Mouse (Mus musculus) heart, postnatal 0 days (tissue): Measurements from ENCODE around the gene Tgfb1. TPM values are rescaled to one million over a fixed set of nuclear protein-coding genes. Genes with fewer than 3 reads are reported as not detected.

Source experiments
- ATAC-seq: fragments of 200-750 bp; cut with Nextera tagmentation; 2 replicates; pipeline ENCODE4 v1.8.0; 2017; ENCODE audit warnings: low read depth, moderate number of reproducible peaks, moderate library complexity; ENCODE audit not compliant: insufficient read depth
- DNase-seq: peaks from one replicate; pipeline ENCODE4 v3.0.0-alpha.2; 2016; ENCODE audit warnings: low spot score
- H3K27ac ChIP-seq: fragments of 300-500 bp; sonication (generic); 2 replicates; pipeline ENCODE4 v1.5.1; 2014; ENCODE audit warnings: low read depth, mild to moderate bottlenecking
- H3K27me3 ChIP-seq: fragments of 300-500 bp; sonication (generic); 2 replicates; pipeline ENCODE4 v1.6.1; 2014; ENCODE audit warnings: low read length, mixed read lengths; ENCODE audit not compliant: control insufficient read depth, insufficient read depth
- H3K36me3 ChIP-seq: fragments of 300-500 bp; sonication (generic); replicated peaks from 2 replicates; pipeline ENCODE4 v1.6.1; 2014; ENCODE audit warnings: low read length, mixed read lengths; ENCODE audit not compliant: control insufficient read depth, insufficient read depth
- H3K4me1 ChIP-seq: fragments of 300-500 bp; sonication (generic); 2 replicates; pipeline ENCODE4 v1.6.1; 2014; ENCODE audit warnings: antibody characterized with exemption; ENCODE audit not compliant: control insufficient read depth, insufficient read depth
- H3K4me2 ChIP-seq: fragments of 300-500 bp; sonication (generic); 2 replicates; pipeline ENCODE4 v1.6.1; 2014; ENCODE audit warnings: low read depth, mild to moderate bottlenecking, low read length, moderate library complexity
- H3K4me3 ChIP-seq: fragments of 300-500 bp; sonication (generic); 2 replicates; pipeline ENCODE4 v1.5.1; 2014; ENCODE audit warnings: low read depth, low read length
- H3K9ac ChIP-seq: fragments of 300-500 bp; sonication (generic); replicated peaks from 2 replicates; pipeline ENCODE4 v1.6.1; 2014; ENCODE audit warnings: low read depth, low read length, mixed read lengths
- H3K9me3 ChIP-seq: fragments of 300-500 bp; sonication (generic); replicated peaks from 2 replicates; pipeline ENCODE4 v1.6.1; 2016; ENCODE audit warnings: low read length; ENCODE audit not compliant: control insufficient read depth
- CTCF ChIP-seq: IDR thresholded peaks from 2 replicates; pipeline ENCODE4 v1.5.1; 2016; ENCODE audit warnings: antibody characterized with exemption, control low read depth, low read depth
- EP300 ChIP-seq: IDR thresholded peaks from 2 replicates; pipeline ENCODE4 v1.6.1; 2016; ENCODE audit warnings: antibody characterized with exemption, low read depth
- WGBS: fragments of 180-500 bp; shearing (Covaris S2); extraction: QIAGEN DNeasy Blood & Tissue Kit; methylation state at CpG from one replicate; pipeline ENCODE4 v1.1.7; 2014; 5-methylcytosine and 5-hydroxymethylcytosine counted together
- polyA plus RNA-seq: library from polyadenylated mRNA; unstranded; fragments of >200 nt; fragmentation: Nextera tagmentation; extraction: Ambion mirVana; gene quantifications from 2 replicates; pipeline ENCODE4 v1.2.1, GENCODE M21; 2015
- total RNA-seq: library from RNA; depleted of rRNA; stranded (reverse); fragments of >200 nt; gene quantifications from 2 replicates; pipeline ENCODE4 v1.2.3, GENCODE M21; 2014; ENCODE audit warnings: low replicate concordance

The Tgfb1 gene
- total and polyA plus RNA-seq, 2 experiments from 2014 or later: 2.6 to 10.7 TPM

GRCm38 (mm10) chr7:25706578-25707170 is 19.9 kb downstream of the Tgfb1 start:
- WGBS: 54% methylated on average over 7 of the region's 7 CpGs
- DNase-seq (no peak), ATAC-seq (no peak)
- TF ChIP-seq CTCF (no peak), EP300 (no peak; the same call in 1 of the 2 replicates)
- Histone ChIP-seq H3K36me3 (peaks cover 9% of the 10 kb centered on the region; the same call in 1 of the 2 replicates), H3K27ac (peak overlapping the region; percentile 81), H3K4me2 (no peak overlapping the region), H3K27me3 (no peaks in the 10 kb centered on the region), H3K4me1 (peaks cover 61% of the 10 kb centered on the region), H3K9me3 (peaks cover 5% of the 10 kb centered on the region; the same call in 1 of the 2 replicates), H3K9ac (no peak overlapping the region), H3K4me3 (no peak overlapping the region)

DNA sequence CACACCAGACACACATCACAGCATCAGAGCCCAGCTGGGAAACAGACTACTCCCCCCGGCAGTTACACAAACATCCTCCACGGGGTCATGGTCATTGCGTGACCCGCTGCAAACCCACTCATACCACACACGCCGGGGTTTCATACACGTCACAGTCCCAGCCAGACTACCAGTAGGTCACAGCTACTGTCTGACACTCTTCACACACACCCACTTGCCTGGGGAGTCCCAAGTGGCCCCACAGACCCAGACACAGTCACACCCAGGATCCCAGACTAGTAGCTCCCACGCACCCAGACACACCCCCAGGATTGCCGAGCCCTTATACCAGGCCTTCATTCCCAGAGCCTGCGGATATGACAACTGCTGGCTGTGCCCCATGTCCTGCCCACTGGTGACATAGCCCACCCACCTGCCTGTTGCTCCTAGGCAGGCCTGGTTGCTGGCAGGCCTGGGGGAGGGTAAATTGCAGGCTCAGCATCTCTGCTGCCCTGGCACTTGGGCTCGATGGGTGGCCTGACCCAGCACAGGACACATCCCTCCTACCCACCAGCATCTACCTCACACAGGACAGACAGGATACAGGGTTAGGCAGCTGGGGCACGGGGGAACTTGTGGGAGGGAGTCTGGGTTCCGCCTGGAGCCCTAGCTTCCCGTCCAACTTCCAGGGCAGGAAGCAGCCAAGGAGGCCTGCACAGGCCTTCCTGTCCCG is 20.9 kb downstream of the Tgfb1 start:
- H3K4me2 ChIP-seq: peak overlapping the region; percentile 16; the same call in 1 of the 2 replicates
- TF ChIP-seq EP300: peak; percentile 8; the same call in 1 of the 2 replicates
- TF ChIP-seq CTCF: no peak
- H3K27me3 ChIP-seq: no peaks in the 10 kb centered on the region
- WGBS: 40% methylated on average over 15 of the region's 15 CpGs
- ATAC-seq (peak; percentile 63), DNase-seq (no peak)
- peaks cover 12% of the 10 kb centered on the region for H3K36me3 ChIP-seq
- no peak overlapping the region for H3K9ac ChIP-seq
- peak overlapping the region; percentile 81 for H3K27ac ChIP-seq
- H3K4me1 ChIP-seq: peaks cover 66% of the 10 kb centered on the region
- no peak overlapping the region for H3K4me3 ChIP-seq
- no peaks in the 10 kb centered on the region for H3K9me3 ChIP-seq

DNA sequence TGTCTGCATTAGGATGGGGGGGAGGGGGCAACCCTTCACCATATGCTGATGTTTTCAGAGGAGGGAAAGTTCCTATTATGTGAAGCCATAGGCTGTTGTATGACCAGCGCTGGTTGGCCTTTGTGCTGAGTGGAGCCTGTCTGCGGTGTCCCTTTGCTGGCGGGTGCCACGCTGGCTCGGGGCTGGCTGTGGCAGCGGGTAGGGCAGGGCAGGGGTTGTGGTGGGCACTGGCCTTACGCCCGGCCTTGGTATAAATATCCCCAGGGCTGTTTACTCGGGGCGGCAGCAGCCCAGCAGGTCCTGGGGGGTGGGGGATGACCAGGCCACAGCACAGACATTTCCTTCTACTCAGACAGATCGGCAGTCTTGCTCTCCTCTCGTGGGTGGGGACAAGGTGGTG is 23.2 kb downstream of the Tgfb1 start:
- Histone ChIP-seq H3K4me2 (peak overlapping the region; percentile 30), H3K4me3 (no peak overlapping the region), H3K4me1 (peaks cover 50% of the 10 kb centered on the region), H3K27ac (peak overlapping the region; percentile 81), H3K27me3 (no peaks in the 10 kb centered on the region), H3K9ac (peak overlapping the region; percentile 30; the same call in 1 of the 2 replicates), H3K9me3 (no peaks in the 10 kb centered on the region), H3K36me3 (peaks cover 34% of the 10 kb centered on the region)
- ATAC-seq (peak; percentile 33), DNase-seq (no peak)
- TF ChIP-seq EP300 (no peak), CTCF (no peak)
- 7% methylated on average over 12 of the region's 12 CpGs for WGBS

DNA sequence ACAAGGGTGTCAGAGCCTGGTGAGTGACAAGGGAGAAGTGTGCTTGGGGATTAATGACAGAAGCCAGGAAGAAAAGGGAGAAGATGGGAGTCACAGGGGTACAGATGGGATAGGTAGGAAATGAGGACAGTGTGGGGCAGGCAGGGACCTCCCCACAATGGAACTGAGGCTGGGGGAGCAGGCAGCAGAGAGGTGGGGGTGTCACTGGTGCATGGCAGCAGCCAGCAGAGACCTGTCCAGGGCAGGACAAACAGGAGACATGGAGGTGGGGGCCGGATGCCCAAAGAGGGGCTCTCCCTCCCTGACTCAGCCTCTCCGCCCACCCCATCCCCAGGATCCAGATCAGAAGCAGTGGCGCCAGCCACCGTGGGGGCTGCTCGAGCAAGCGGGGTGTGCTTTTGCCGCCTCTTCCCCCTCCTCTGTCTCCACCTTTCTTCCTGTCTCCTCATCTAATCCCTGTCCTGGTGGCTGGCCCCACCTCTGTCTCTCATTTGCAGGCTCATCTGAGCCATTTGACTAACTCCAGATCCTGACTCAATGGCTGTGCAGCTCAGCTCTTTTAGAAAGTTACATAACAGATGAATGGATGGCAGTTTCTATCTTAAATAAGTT is 23.8 kb downstream of the Tgfb1 start:
- TF ChIP-seq CTCF (no peak), EP300 (no peak)
- peaks cover 44% of the 10 kb centered on the region for H3K4me1 ChIP-seq
- DNase-seq: no peak
- no peaks in the 10 kb centered on the region for H3K27me3 ChIP-seq
- WGBS: 14% methylated on average over 7 of the region's 7 CpGs
- no peak overlapping the region for H3K4me3 ChIP-seq
- peak; percentile 5; the same call in 1 of the 2 replicates for ATAC-seq
- H3K36me3 ChIP-seq: peaks cover 41% of the 10 kb centered on the region
- no peaks in the 10 kb centered on the region for H3K9me3 ChIP-seq
- peak overlapping the region; percentile 30 for H3K4me2 ChIP-seq
- peak overlapping the region; percentile 30; the same call in 1 of the 2 replicates for H3K9ac ChIP-seq
- peak overlapping the region; percentile 81; the same call in 1 of the 2 replicates for H3K27ac ChIP-seq

DNA sequence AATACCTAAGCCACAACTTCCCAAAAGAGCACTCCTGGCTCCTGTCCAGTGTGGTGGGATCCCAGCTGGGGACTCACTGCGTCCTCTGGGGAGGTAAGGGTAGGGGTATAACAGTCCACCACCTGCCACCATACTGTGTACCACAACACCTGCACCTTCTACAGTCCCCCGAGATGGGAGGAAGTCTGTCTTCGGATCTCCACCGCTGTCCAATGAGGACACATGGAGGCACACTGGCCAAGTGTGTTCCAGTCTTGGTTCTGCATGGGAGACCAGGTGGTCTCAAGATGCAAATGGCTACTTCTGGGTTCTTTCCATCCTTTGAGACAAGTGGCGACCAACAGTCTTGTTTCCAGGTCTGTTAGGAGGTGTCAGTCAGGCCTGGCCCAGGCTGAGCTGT is 24.4 kb downstream of the Tgfb1 start:
- Histone ChIP-seq H3K36me3 (peaks cover 46% of the 10 kb centered on the region), H3K27ac (peak overlapping the region; percentile 81), H3K9me3 (no peaks in the 10 kb centered on the region), H3K27me3 (no peaks in the 10 kb centered on the region), H3K9ac (no peak overlapping the region), H3K4me1 (peaks cover 39% of the 10 kb centered on the region), H3K4me3 (no peak overlapping the region), H3K4me2 (no peak overlapping the region)
- TF ChIP-seq EP300: no peak
- no peak for TF ChIP-seq CTCF
- DNase-seq (no peak), ATAC-seq (no peak)
- 51% methylated on average over 5 of the region's 5 CpGs for WGBS
